ENCODE assay signal across 8 mouse cellular contexts in the genomic region with DNA sequence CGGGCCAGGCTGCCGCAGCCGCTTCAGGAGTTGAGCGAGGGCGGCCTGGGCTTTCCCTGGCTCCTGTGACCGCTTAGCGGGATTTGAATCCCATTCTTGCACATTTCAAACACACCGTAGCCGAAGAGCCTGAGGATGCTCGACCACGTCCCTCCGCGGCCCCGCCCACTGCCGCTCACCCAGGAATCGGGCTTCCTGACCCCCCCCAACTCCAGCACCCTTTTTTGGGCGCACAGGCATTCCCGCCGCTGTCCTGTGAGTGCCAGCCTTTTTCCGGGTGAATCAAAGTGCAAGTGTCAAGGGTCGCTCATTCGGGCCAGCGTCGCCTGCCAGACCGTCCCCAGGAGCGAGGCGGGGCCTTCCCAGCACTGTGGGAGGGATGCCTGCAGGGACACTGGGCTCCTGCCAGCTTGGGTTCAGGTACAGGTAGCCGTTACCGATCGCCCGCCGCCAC. TPM values are rescaled to one million over a fixed set of nuclear protein-coding genes. Genes with fewer than 3 reads are reported as not detected.
DNase-seq lines count a peak whose midpoint lies in the region; ATAC-seq and TF ChIP-seq lines count a peak whose summit lies in the region.

No protein-coding gene starts in this region.

- CTCF ChIA-PET in Patski (lab: Charles Lee), result interaction anchor here (1.0 kb wide), 1 partner anchor 112 kb away, joined by 3 read pairs; no protein-coding TSS in a partner anchor

- peaks cover 52% of the 10 kb centered on the region for H3K79me2 ChIP-seq in macrophage (ENCODE audit: inconsistent target)

- TF ChIP-seq CTCF in Patski (IDR thresholded peaks at IDR 0.05), result no peak

- POLR2A ChIA-PET in Patski (lab: Charles Lee), result no interaction called here

- peak overlapping the region; percentile 76 for H3K4me3 ChIP-seq in heart, embryonic 13.5 days
- peak overlapping the region; percentile 67 for H3K4me3 ChIP-seq in macrophage (ENCODE audit: inconsistent target)
- H3K4me3 ChIP-seq in stomach, embryonic 16.5 days (replicated peaks; ENCODE audit: low read length), result peak overlapping the region; percentile 78

- peak overlapping the region; percentile 80 for H3K4me2 ChIP-seq in heart, embryonic 13.5 days
- peak overlapping the region; percentile 85 for H3K4me2 ChIP-seq in stomach, embryonic 16.5 days (ENCODE audit: low read depth, low read length)

- under 1% methylated on average over 32 of the region's 32 CpGs for WGBS in heart, embryonic 13.5 days
- under 1% methylated on average over 32 of the region's 32 CpGs for WGBS in macrophage (ENCODE audit: missing documents)
- under 1% methylated on average over 32 of the region's 32 CpGs for WGBS in stomach, embryonic 16.5 days

- H3K36me3 ChIP-seq in heart, embryonic 13.5 days, result peaks cover 27% of the 10 kb centered on the region
- peaks cover 24% of the 10 kb centered on the region for H3K36me3 ChIP-seq in macrophage (ENCODE audit: inconsistent target)
- H3K36me3 ChIP-seq in stomach, embryonic 16.5 days (ENCODE audit: control insufficient read depth, insufficient read depth, low read length), result 0 out of 2 replicates have a peak, but pooled peaks cover 3% of the 10 kb centered on the region

- in situ Hi-C loops in Patski (cut with MboI; ENCODE audit: low pct_unique_long_range_greater_than_20kb), result no loop called here

- H3K27me3 ChIP-seq in Patski, result no peaks in the 10 kb centered on the region
- no peaks in the 10 kb centered on the region for H3K27me3 ChIP-seq in heart, embryonic 13.5 days (replicated peaks)
- no peaks in the 10 kb centered on the region for H3K27me3 ChIP-seq in stomach, embryonic 16.5 days (ENCODE audit: control insufficient read depth, insufficient read depth, low read length)

- H3K4me1 ChIP-seq in heart, embryonic 13.5 days, result peaks cover 44% of the 10 kb centered on the region
- H3K4me1 ChIP-seq in stomach, embryonic 16.5 days (ENCODE audit: control insufficient read depth, insufficient read depth, low read length), result peaks cover 26% of the 10 kb centered on the region

- DNase-seq in 416B (ENCODE audit: low read depth) (peak; percentile 11), Patski (ENCODE audit: low read depth, low spot score) (no peak)
- DNase-seq in embryo, embryonic 10.5 days (ENCODE audit: low spot score), result peak; percentile 44
- DNase-seq in kidney, postnatal 10 days, result peak; percentile 76
- no peak for DNase-seq in layer of hippocampus, adult 8-10 months (ENCODE audit: low spot score in 2 of 2)

- peak; percentile 20 for ATAC-seq in Patski
- ATAC-seq in heart, embryonic 13.5 days (ENCODE audit: extremely low read depth, insufficient number of reproducible peaks, low FRiP score, low TSS enrichment), result peak; percentile 25; the same call in 1 of the 2 replicates
- no peak for ATAC-seq in stomach, embryonic 16.5 days (ENCODE audit: insufficient read depth, low FRiP score)

- H3K27ac ChIP-seq in heart, embryonic 13.5 days (replicated peaks), result peak overlapping the region; percentile 81
- peak overlapping the region; percentile 91 for H3K27ac ChIP-seq in macrophage
- H3K27ac ChIP-seq in stomach, embryonic 16.5 days (ENCODE audit: low read length), result peak overlapping the region; percentile 84

- H3K9me3 ChIP-seq in heart, embryonic 13.5 days, result no peaks in the 10 kb centered on the region
- no peaks in the 10 kb centered on the region for H3K9me3 ChIP-seq in stomach, embryonic 16.5 days (replicated peaks; ENCODE audit: control insufficient read depth, low read length)

- H3K9ac ChIP-seq in heart, embryonic 13.5 days, result peak overlapping the region; percentile 91
- H3K9ac ChIP-seq in stomach, embryonic 16.5 days (ENCODE audit: low read length), result peak overlapping the region; percentile 96

RNA-seq across cellular contexts. Expression of gene Spata2, which starts 11.2 kb away (rescaled TPM):
- polyA plus RNA-seq in Patski (2021) (23.7 TPM), macrophage (2018) (11.7 to 18.0 TPM (median 14.0 TPM) in 3 replicates)
- 13.5 and 14.6 TPM in 2 replicates for polyA plus RNA-seq in heart, embryonic 13.5 days (2015; fragmentation: Nextera tagmentation; extraction: Ambion mirVana)
- 10 to 100 TPM; 20.5 to 63.0 (median 40.8) TPM for total RNA-seq in macrophage (2018; cell fraction: chromatin; rRNA removed)
- total RNA-seq in macrophage (2018; cell fraction: cytosol; rRNA removed), result 10 to 100 TPM; 21.0 to 37.7 (median 25.0) TPM
- 10 to 100 TPM; 23.1 to 53.1 (median 37.8) TPM for total RNA-seq in macrophage (2018; cell fraction: nucleus; rRNA removed)
- polyA plus RNA-seq in stomach, embryonic 16.5 days (2015; fragmentation: Nextera tagmentation; extraction: Ambion mirVana), result 13.8 and 15.9 TPM in 2 replicates
- 10 to 100 TPM; 70.1 to 86.1 (median 77.0) TPM for total RNA-seq in layer of hippocampus, adult 8-10 months (2022)

RNA-seq across cellular contexts. Expression of gene Rnf114, which starts 11.5 kb away (rescaled TPM):
- polyA plus RNA-seq in Patski (2021) (69.4 TPM), macrophage (2018) (48.9 to 118 TPM (median 85.7 TPM) in 3 replicates)
- 58.0 and 65.0 TPM in 2 replicates for polyA plus RNA-seq in heart, embryonic 13.5 days (2015; fragmentation: Nextera tagmentation; extraction: Ambion mirVana)
- 100 to 1,000 TPM in 13 of 26 experiments, 10 to 100 TPM in 13; 38.5 to 171 (median 104) TPM for total RNA-seq in macrophage (2018; cell fraction: chromatin; rRNA removed)
- total RNA-seq in macrophage (2018; cell fraction: cytosol; rRNA removed), result 100 to 1,000 TPM in 17 of 26 experiments, 10 to 100 TPM in 9; 85.1 to 241 (median 172) TPM
- total RNA-seq in macrophage (2018; cell fraction: nucleus; rRNA removed), result 100 to 1,000 TPM in 16 of 26 experiments, 10 to 100 TPM in 10; 55.5 to 206 (median 162) TPM
- 68.7 and 73.3 TPM in 2 replicates for polyA plus RNA-seq in stomach, embryonic 16.5 days (2015; fragmentation: Nextera tagmentation; extraction: Ambion mirVana)
- total RNA-seq in layer of hippocampus, adult 8-10 months (2022), result 10 to 100 TPM; 52.1 to 56.4 (median 52.9) TPM

RNA-seq across cellular contexts. Expression of gene Snai1, which starts 34.1 kb away (rescaled TPM):
- polyA plus RNA-seq in Patski (2021) (0.10 TPM), macrophage (2018) (not detected in 3 replicates)
- 17.3 and 17.6 TPM in 2 replicates for polyA plus RNA-seq in heart, embryonic 13.5 days (2015; fragmentation: Nextera tagmentation; extraction: Ambion mirVana)
- total RNA-seq in macrophage (2018; cell fraction: chromatin; rRNA removed), result 1 to 10 TPM in 1 of 26 experiments, not detected in 25; 1.8 TPM
- under 1 TPM in 5 of 26 experiments, not detected in 21; 0.07 to 0.10 (median 0.09) TPM for total RNA-seq in macrophage (2018; cell fraction: cytosol; rRNA removed)
- total RNA-seq in macrophage (2018; cell fraction: nucleus; rRNA removed), result 1 to 10 TPM in 1 of 26 experiments, under 1 TPM in 2, not detected in 23; 0.41 to 2.0 (median 0.92) TPM
- 15.5 and 15.9 TPM in 2 replicates for polyA plus RNA-seq in stomach, embryonic 16.5 days (2015; fragmentation: Nextera tagmentation; extraction: Ambion mirVana)
- total RNA-seq in layer of hippocampus, adult 8-10 months (2022), result 1 to 10 TPM in 1 of 4 experiments, under 1 TPM in 3; 0.28 to 1.1 (median 0.53) TPM

Comparison
In these comparisons a context has a peak if more than half of its experiments do, and no peak if none do; other contexts are left out.
1. DNase-seq: peak in 416B (single experiment), embryo, embryonic 10.5 days (single experiment) and kidney, postnatal 10 days (single experiment); none in Patski (single experiment) and layer of hippocampus, adult 8-10 months (0 of 2).
2. RNA of gene Snai1, which starts 34.1 kb away (polyA plus RNA-seq): 17.3 to 17.6 TPM in heart, embryonic 13.5 days and 15.5 to 15.9 TPM in stomach, embryonic 16.5 days; 0.10 TPM in Patski (single experiment) and not detected in macrophage; every median in the first group is over 10 times any median in the second.
3. Peak in every context shown above with its lines, with median percentiles within 50 percentile points of each other: H3K27ac ChIP-seq and H3K4me3 ChIP-seq.